Mouse (Mus musculus) liver, postnatal 0 days (tissue): ENCODE measurements around the gene Klf7. TPM values are rescaled to one million over a fixed set of nuclear protein-coding genes. Genes with fewer than 3 reads are reported as not detected.

Experiments used
- ATAC-seq: fragments of 200-750 bp; cut with Nextera tagmentation; 2 replicates; pipeline ENCODE4 v1.8.0; 2017; ENCODE audit warnings: mild to moderate bottlenecking, moderate library complexity
- DNase-seq: peaks from one replicate; pipeline ENCODE4 v3.0.0-alpha.2; 2016
- H3K27ac ChIP-seq: fragments of 300-500 bp; sonication (generic); 2 replicates; pipeline ENCODE4 v1.5.1; 2014; ENCODE audit warnings: antibody characterized with exemption, moderate library complexity, mild to moderate bottlenecking, low read depth
- H3K27me3 ChIP-seq: fragments of 300-500 bp; sonication (generic); 2 replicates; pipeline ENCODE4 v1.6.1; 2014; ENCODE audit warnings: low read length, control low read depth, mixed read lengths; ENCODE audit not compliant: insufficient read depth
- H3K36me3 ChIP-seq: fragments of 300-500 bp; sonication (generic); replicated peaks from 2 replicates; pipeline ENCODE4 v1.6.1; 2014; ENCODE audit warnings: mild to moderate bottlenecking, control low read depth, low read length, moderate library complexity, mixed read lengths; ENCODE audit not compliant: insufficient read depth
- H3K4me1 ChIP-seq: fragments of 300-500 bp; sonication (generic); 2 replicates; pipeline ENCODE4 v1.6.1; 2014; ENCODE audit warnings: antibody characterized with exemption, mild to moderate bottlenecking, control low read depth; ENCODE audit not compliant: insufficient read depth
- H3K4me2 ChIP-seq: fragments of 300-500 bp; sonication (generic); 2 replicates; pipeline ENCODE4 v1.6.1; 2014; ENCODE audit warnings: low read depth, mild to moderate bottlenecking, low read length, moderate library complexity, mixed read lengths
- H3K4me3 ChIP-seq: fragments of 300-500 bp; sonication (generic); 2 replicates; pipeline ENCODE4 v1.5.1; 2014; ENCODE audit warnings: low read depth, low read length
- H3K9ac ChIP-seq: fragments of 300-500 bp; sonication (generic); replicated peaks from 2 replicates; pipeline ENCODE4 v1.6.1; 2014; ENCODE audit warnings: mild to moderate bottlenecking, moderate library complexity
- H3K9me3 ChIP-seq: fragments of 300-500 bp; sonication (generic); 2 replicates; pipeline ENCODE4 v1.6.1; 2016; ENCODE audit warnings: mild to moderate bottlenecking, control low read depth, low read length, mixed read lengths
- CTCF ChIP-seq: sonication (generic); IDR thresholded peaks from 2 replicates; pipeline ENCODE4 v1.5.1; 2016; ENCODE audit warnings: antibody characterized with exemption, low read depth
- EP300 ChIP-seq: IDR thresholded peaks from 2 replicates; pipeline ENCODE4 v1.6.1; 2016; ENCODE audit warnings: antibody characterized with exemption, low read depth, mild to moderate bottlenecking
- WGBS: fragments of 180-500 bp; shearing (Covaris S2); extraction: QIAGEN DNeasy Blood & Tissue Kit; methylation state at CpG from one replicate; pipeline ENCODE4 v1.1.7; 2014; ENCODE audit not compliant: insufficient replicate concordance; 5-methylcytosine and 5-hydroxymethylcytosine counted together
- polyA plus RNA-seq: library from polyadenylated mRNA; unstranded; fragments of >200 nt; fragmentation: Nextera tagmentation; extraction: Ambion mirVana; gene quantifications from 2 replicates; pipeline ENCODE4 v1.2.1, GENCODE M21; 2015

Gene Klf7
- polyA plus RNA-seq, 1 experiment from 2014 or later: 4.8 TPM

- H3K27ac ChIP-seq: no peak overlapping the region
- ATAC-seq (no peak), DNase-seq (no peak)
- TF ChIP-seq EP300: no peak
- TF ChIP-seq CTCF: no peak
- 78% methylated on average over 9 of the region's 9 CpGs for WGBS
- H3K9ac ChIP-seq: no peak overlapping the region
- H3K9me3 ChIP-seq: peaks cover 3% of the 10 kb centered on the region; the same call in 1 of the 2 replicates
- H3K4me3 ChIP-seq: no peak overlapping the region
- no peaks in the 10 kb centered on the region for H3K27me3 ChIP-seq
- 0 out of 2 replicates have a peak, but pooled peaks cover 4% of the 10 kb centered on the region for H3K4me1 ChIP-seq
- no peaks in the 10 kb centered on the region; the same call in 1 of the 2 replicates for H3K36me3 ChIP-seq
- no peak overlapping the region for H3K4me2 ChIP-seq
Observed at GRCm38 (mm10) chr1:64060699-64061454, 61.2 kb downstream of the Klf7 start.

GRCm38 (mm10) chr1:64060116-64060515, 62.0 kb downstream of the Klf7 start:
- no peak for DNase-seq
- WGBS: 76% methylated on average over 7 of the region's 7 CpGs
- Histone ChIP-seq H3K4me1 (0 out of 2 replicates have a peak, but pooled peaks cover 4% of the 10 kb centered on the region), H3K4me3 (no peak overlapping the region), H3K27me3 (no peaks in the 10 kb centered on the region), H3K9ac (no peak overlapping the region), H3K9me3 (peaks cover 3% of the 10 kb centered on the region; the same call in 1 of the 2 replicates), H3K36me3 (no peaks in the 10 kb centered on the region; the same call in 1 of the 2 replicates), H3K27ac (no peak overlapping the region), H3K4me2 (no peak overlapping the region)
- no peak for TF ChIP-seq CTCF
- TF ChIP-seq EP300: no peak
- ATAC-seq: no peak

GRCm38 (mm10) chr1:64056541-64056940, 65.5 kb downstream of the Klf7 start:
- Histone ChIP-seq H3K4me1 (0 out of 2 replicates have a peak, but pooled peaks cover 10% of the 10 kb centered on the region), H3K27me3 (no peaks in the 10 kb centered on the region), H3K27ac (no peak overlapping the region), H3K4me3 (no peak overlapping the region), H3K4me2 (no peak overlapping the region), H3K36me3 (no peaks in the 10 kb centered on the region; the same call in 1 of the 2 replicates), H3K9me3 (peaks cover 3% of the 10 kb centered on the region; the same call in 1 of the 2 replicates), H3K9ac (no peak overlapping the region)
- ATAC-seq: no peak
- DNase-seq: no peak
- no peak for TF ChIP-seq EP300
- no peak for TF ChIP-seq CTCF
- WGBS: 46% methylated on average over 2 of the region's 2 CpGs

- ATAC-seq (no peak), DNase-seq (no peak)
- no peak overlapping the region for H3K9ac ChIP-seq
- H3K4me3 ChIP-seq: no peak overlapping the region
- H3K4me1 ChIP-seq: 0 out of 2 replicates have a peak, but pooled peaks cover 14% of the 10 kb centered on the region
- no peaks in the 10 kb centered on the region; the same call in 1 of the 2 replicates for H3K36me3 ChIP-seq
- whole genome bisulfite sequencing: 63% methylated on average over 4 of the region's 4 CpGs
- peaks cover 3% of the 10 kb centered on the region; the same call in 1 of the 2 replicates for H3K9me3 ChIP-seq
- TF ChIP-seq CTCF (no peak), EP300 (no peak)
- H3K27me3 ChIP-seq: no peaks in the 10 kb centered on the region
- H3K27ac ChIP-seq: no peak overlapping the region
- no peak overlapping the region for H3K4me2 ChIP-seq
Observed at GRCm38 (mm10) chr1:64055978-64056377, 66.1 kb downstream of the Klf7 start.

- no peak overlapping the region for H3K4me2 ChIP-seq
- TF ChIP-seq EP300: no peak
- no peak for TF ChIP-seq CTCF
- no peak overlapping the region for H3K27ac ChIP-seq
- H3K4me1 ChIP-seq: 0 out of 2 replicates have a peak, but pooled peaks cover 14% of the 10 kb centered on the region
- 80% methylated on average over 4 of the region's 4 CpGs for WGBS
- no peak overlapping the region for H3K9ac ChIP-seq
- DNase-seq (no peak), ATAC-seq (no peak)
- no peaks in the 10 kb centered on the region for H3K27me3 ChIP-seq
- H3K36me3 ChIP-seq: no peaks in the 10 kb centered on the region; the same call in 1 of the 2 replicates
- peaks cover 3% of the 10 kb centered on the region; the same call in 1 of the 2 replicates for H3K9me3 ChIP-seq
- H3K4me3 ChIP-seq: no peak overlapping the region
Observed at GRCm38 (mm10) chr1:64055210-64055609, 66.9 kb downstream of the Klf7 start.

- Histone ChIP-seq H3K9ac (no peak overlapping the region), H3K27me3 (no peaks in the 10 kb centered on the region), H3K4me1 (0 out of 2 replicates have a peak, but pooled peaks cover 14% of the 10 kb centered on the region), H3K27ac (peak overlapping the region; percentile 63), H3K36me3 (no peaks in the 10 kb centered on the region), H3K9me3 (no peaks in the 10 kb centered on the region), H3K4me2 (peak overlapping the region; percentile 33; the same call in 1 of the 2 replicates), H3K4me3 (no peak overlapping the region)
- TF ChIP-seq CTCF: no peak
- no peak for TF ChIP-seq EP300
- WGBS: 30% methylated on average over 7 of the region's 7 CpGs
- DNase-seq: no peak
- no peak; the same call in 1 of the 2 replicates for ATAC-seq
Observed at GRCm38 (mm10) chr1:64052069-64052750, 69.9 kb downstream of the Klf7 start.
